Mouse (Mus musculus): Measurements from ENCODE around the gene Eri2. TPM values are rescaled to one million over a fixed set of nuclear protein-coding genes. Genes with fewer than 3 reads are reported as not detected.
A peak's percentile ranks its signal among the peaks of the same experiment; 100 is the strongest.

Gene Eri2
- polyA plus RNA-seq, 1 experiment from 2014 or later, result 29.7 TPM

- WGBS, result 95% methylated on average over 5 of the region's 5 CpGs
- no peak overlapping the region for H3K4me2 ChIP-seq
- no peaks in the 10 kb centered on the region for H3K9me3 ChIP-seq
- H3K4me3 ChIP-seq (replicated peaks), result no peak overlapping the region
- H3K4me1 ChIP-seq (replicated peaks), result no peaks in the 10 kb centered on the region
- no peaks in the 10 kb centered on the region for H3K27me3 ChIP-seq
- H3K9ac ChIP-seq (replicated peaks), result no peak overlapping the region
- peaks cover 62% of the 10 kb centered on the region for H3K36me3 ChIP-seq
- no peak overlapping the region for H3K27ac ChIP-seq
- ATAC-seq (ENCODE audit: insufficient number of reproducible peaks, insufficient read depth, low FRiP score, low TSS enrichment, low read depth), result no peak
These were observed 8.9 kb downstream of the Eri2 start for GRCm38 (mm10) chr7:119784908-119785307.

GRCm38 (mm10) chr7:119783453-119783852, 10.4 kb downstream of the Eri2 start:
- no peak for ATAC-seq (ENCODE audit: insufficient number of reproducible peaks, insufficient read depth, low FRiP score, low TSS enrichment, low read depth)
- Histone ChIP-seq H3K27me3 (no peaks in the 10 kb centered on the region), H3K4me3 (replicated peaks) (no peak overlapping the region), H3K36me3 (peaks cover 49% of the 10 kb centered on the region), H3K27ac (no peak overlapping the region), H3K4me2 (no peak overlapping the region), H3K4me1 (replicated peaks) (no peaks in the 10 kb centered on the region), H3K9me3 (no peaks in the 10 kb centered on the region), H3K9ac (replicated peaks) (no peak overlapping the region)
- WGBS, result 94% methylated on average over 2 of the region's 2 CpGs

DNA sequence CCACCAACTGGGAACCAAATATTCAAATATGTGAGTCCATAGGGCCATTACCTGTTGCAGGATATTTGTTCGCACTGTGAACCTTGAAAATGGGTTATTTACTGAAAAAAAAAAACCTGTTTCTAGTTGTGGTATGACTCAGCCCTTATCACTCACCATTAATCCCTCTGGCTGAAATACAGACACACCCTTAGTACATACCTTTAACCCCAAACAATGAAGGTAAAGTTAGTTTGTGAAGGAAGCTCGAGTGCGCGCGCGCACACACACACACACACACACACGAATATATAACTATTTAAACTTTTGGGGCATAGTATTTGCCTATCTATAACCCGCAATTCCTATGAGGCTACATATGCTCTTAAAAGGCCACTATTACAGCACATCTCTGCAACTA, 24.0 kb downstream of the Eri2 start:
- Histone ChIP-seq H3K27ac (no peak overlapping the region), H3K27me3 (no peaks in the 10 kb centered on the region), H3K36me3 (no peaks in the 10 kb centered on the region), H3K9me3 (no peaks in the 10 kb centered on the region), H3K9ac (replicated peaks) (no peak overlapping the region), H3K4me2 (no peak overlapping the region), H3K4me1 (replicated peaks) (no peaks in the 10 kb centered on the region), H3K4me3 (replicated peaks) (no peak overlapping the region)
- 95% methylated on average over 8 of the region's 8 CpGs for WGBS
- no peak for ATAC-seq (ENCODE audit: insufficient number of reproducible peaks, insufficient read depth, low FRiP score, low TSS enrichment, low read depth)

DNA sequence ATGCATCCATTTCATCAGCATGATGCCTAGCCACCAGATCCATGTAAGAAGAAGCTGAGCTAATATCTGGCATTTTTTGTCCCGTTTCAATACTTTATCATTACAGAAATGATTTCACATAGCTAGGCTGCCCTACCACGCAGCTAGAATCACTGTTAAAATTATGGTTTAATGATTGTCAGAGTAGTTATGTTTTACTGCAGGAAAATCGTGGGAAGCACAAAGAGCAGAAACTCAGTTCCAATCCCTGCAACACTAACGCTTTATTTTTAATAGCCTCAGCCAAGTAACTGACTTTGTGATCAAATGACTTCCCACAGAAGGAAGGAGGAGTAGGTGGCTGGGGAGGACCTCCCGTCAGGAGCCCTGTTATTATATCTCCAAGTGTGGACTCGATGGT, 26.9 kb downstream of the Eri2 start:
- no peak for ATAC-seq (ENCODE audit: insufficient number of reproducible peaks, insufficient read depth, low FRiP score, low TSS enrichment, low read depth)
- Histone ChIP-seq H3K9me3 (no peaks in the 10 kb centered on the region), H3K36me3 (no peaks in the 10 kb centered on the region), H3K4me2 (no peak overlapping the region), H3K4me1 (replicated peaks) (no peaks in the 10 kb centered on the region), H3K4me3 (replicated peaks) (no peak overlapping the region), H3K9ac (replicated peaks) (no peak overlapping the region), H3K27me3 (no peaks in the 10 kb centered on the region), H3K27ac (no peak overlapping the region)
- WGBS, result 74% methylated on average over 6 of the region's 6 CpGs

DNA sequence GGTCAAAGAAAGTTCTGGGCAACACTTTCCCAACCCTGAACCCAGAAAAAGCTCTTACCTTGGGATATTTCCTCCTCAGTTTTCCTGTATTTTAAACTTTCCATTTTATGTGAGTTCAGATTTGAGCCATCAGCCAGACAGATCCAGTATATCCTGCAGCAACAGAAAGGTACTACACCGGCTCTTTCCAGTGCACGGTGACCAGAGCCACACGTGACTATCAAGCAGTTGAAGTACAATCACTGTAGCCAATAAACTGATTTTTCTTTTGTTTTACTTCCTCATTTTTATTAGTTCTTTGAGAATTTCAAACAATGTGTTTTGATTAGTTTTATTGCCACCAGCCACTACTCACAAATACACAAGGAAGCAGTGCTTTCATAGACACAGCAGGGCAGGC, 29.5 kb downstream of the Eri2 start:
- Histone ChIP-seq H3K27me3 (no peaks in the 10 kb centered on the region), H3K4me1 (replicated peaks) (no peaks in the 10 kb centered on the region), H3K9ac (replicated peaks) (no peak overlapping the region), H3K27ac (no peak overlapping the region), H3K4me3 (replicated peaks) (no peak overlapping the region), H3K4me2 (no peak overlapping the region), H3K9me3 (no peaks in the 10 kb centered on the region), H3K36me3 (no peaks in the 10 kb centered on the region)
- ATAC-seq (ENCODE audit: insufficient number of reproducible peaks, insufficient read depth, low FRiP score, low TSS enrichment, low read depth), result no peak
- 88% methylated on average over 3 of the region's 3 CpGs for WGBS

DNA sequence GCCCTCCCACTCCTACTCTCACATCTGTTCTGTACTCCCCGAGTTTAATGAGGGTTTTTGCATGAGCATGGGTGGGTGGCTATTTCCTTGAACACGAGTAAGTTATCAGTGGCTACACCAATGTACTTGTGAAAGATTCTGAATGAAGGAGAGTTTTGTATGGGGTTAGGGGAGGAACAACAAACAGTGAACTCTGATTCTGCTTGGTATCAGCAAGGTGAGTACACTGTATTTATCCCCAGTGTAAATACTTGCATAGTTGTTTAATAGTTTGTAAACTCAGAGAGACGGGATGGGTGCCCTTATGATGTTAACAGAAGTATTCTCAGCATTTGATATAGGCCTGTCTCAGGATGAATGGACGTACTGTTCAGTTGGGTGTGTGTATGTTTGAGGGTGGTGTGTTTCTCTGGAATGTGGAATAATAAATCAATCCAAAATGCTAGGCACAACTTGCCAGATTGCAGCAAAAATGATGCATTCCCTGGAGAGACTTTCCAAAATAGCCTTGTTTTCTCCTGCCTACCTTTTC, 31.6 kb downstream of the Eri2 start:
- Histone ChIP-seq H3K4me3 (replicated peaks) (no peak overlapping the region), H3K9me3 (no peaks in the 10 kb centered on the region), H3K4me1 (replicated peaks) (no peaks in the 10 kb centered on the region), H3K36me3 (no peaks in the 10 kb centered on the region), H3K27me3 (no peaks in the 10 kb centered on the region), H3K9ac (replicated peaks) (no peak overlapping the region), H3K4me2 (no peak overlapping the region), H3K27ac (no peak overlapping the region)
- no peak for ATAC-seq (ENCODE audit: insufficient number of reproducible peaks, insufficient read depth, low FRiP score, low TSS enrichment, low read depth)
- 46% methylated on average over 4 of the region's 4 CpGs for whole genome bisulfite sequencing

DNA sequence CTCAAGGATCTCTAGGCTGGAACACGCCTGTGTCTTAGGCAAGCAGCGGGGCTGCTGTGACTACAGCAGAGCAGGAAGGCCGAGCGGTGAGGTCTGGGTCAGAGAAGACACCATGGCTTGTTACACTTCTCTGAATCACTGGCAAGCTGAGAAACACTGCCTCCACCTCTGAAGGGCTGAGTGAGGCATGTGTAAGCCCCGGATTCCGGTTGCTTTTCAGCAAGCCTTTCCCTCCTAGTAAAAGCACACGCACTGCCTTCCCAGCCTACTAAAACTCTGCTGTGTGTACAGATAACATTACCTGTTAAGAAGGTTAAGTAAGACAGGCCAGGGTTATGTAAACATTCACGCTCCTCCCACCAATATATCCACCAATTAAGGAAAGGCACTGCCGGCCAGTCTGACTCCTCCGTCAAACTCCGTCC, 33.3 kb downstream of the Eri2 start, which contains the start of gene Acsm3:
Gene Acsm3 (plus strand): TSS at position 397 of the 425 bp plus-strand sequence.
- Histone ChIP-seq H3K9me3 (no peaks in the 10 kb centered on the region), H3K4me3 (replicated peaks) (no peak within 1 kb of the TSS), H3K9ac (replicated peaks) (0 out of 2 replicates have a peak within 1 kb of the TSS, but pooled peaks have one; percentile 1), H3K27me3 (no peaks in the 10 kb centered on the region), H3K36me3 (no peaks in the 10 kb centered on the region), H3K4me2 (no peak within 1 kb of the TSS), H3K27ac (no peak within 1 kb of the TSS), H3K4me1 (replicated peaks) (no peaks in the 10 kb centered on the region)
- 44% methylated on average over 11 of the region's 11 CpGs for WGBS
- ATAC-seq (ENCODE audit: insufficient number of reproducible peaks, insufficient read depth, low FRiP score, low TSS enrichment, low read depth), result no peak

GRCm38 (mm10) chr7:119753696-119754095, 40.2 kb downstream of the Eri2 start:
- Histone ChIP-seq H3K9me3 (no peaks in the 10 kb centered on the region), H3K4me1 (replicated peaks) (no peaks in the 10 kb centered on the region), H3K36me3 (no peaks in the 10 kb centered on the region), H3K27me3 (no peaks in the 10 kb centered on the region), H3K27ac (no peak overlapping the region), H3K4me2 (no peak overlapping the region), H3K9ac (replicated peaks) (no peak overlapping the region), H3K4me3 (replicated peaks) (no peak overlapping the region)
- 87% methylated on average over 1 of the region's 1 CpGs for WGBS
- no peak for ATAC-seq (ENCODE audit: insufficient number of reproducible peaks, insufficient read depth, low FRiP score, low TSS enrichment, low read depth)

- Histone ChIP-seq H3K27me3 (no peaks in the 10 kb centered on the region), H3K4me3 (replicated peaks) (no peak overlapping the region), H3K27ac (no peak overlapping the region), H3K36me3 (no peaks in the 10 kb centered on the region), H3K9me3 (no peaks in the 10 kb centered on the region), H3K4me1 (replicated peaks) (no peaks in the 10 kb centered on the region), H3K4me2 (no peak overlapping the region), H3K9ac (replicated peaks) (no peak overlapping the region)
- ATAC-seq (ENCODE audit: insufficient number of reproducible peaks, insufficient read depth, low FRiP score, low TSS enrichment, low read depth), result no peak
- WGBS, result 63% methylated on average over 2 of the region's 2 CpGs
These were observed 43.9 kb downstream of the Eri2 start for GRCm38 (mm10) chr7:119749942-119750341.

DNA sequence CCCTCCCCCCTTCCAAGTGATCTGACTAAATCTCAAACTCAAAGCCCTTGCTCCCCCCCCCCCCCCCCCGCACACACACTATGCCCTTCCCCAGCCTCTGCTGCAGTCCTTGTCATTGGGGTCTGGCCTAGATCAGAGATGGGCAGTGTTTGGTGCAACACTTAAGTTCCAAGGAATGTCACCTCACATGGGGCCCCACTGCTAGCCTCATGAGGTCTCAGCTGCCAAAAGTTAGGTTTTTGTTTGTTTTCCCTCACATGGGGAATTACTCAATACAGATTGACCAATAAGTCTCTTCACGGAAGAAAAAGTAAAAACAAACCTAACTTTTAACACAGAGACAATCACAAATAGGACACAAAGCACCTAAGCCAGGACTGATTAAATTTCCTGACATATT, 45.1 kb downstream of the Eri2 start:
- no peak overlapping the region for H3K4me2 ChIP-seq

GRCm38 (mm10) chr7:119745869-119746268, 48.0 kb downstream of the Eri2 start:
- no peak overlapping the region for H3K4me2 ChIP-seq
- no peak for ATAC-seq (ENCODE audit: insufficient number of reproducible peaks, insufficient read depth, low FRiP score, low TSS enrichment, low read depth)
- no peak overlapping the region for H3K9ac ChIP-seq (replicated peaks)
- no peaks in the 10 kb centered on the region for H3K9me3 ChIP-seq
- no peaks in the 10 kb centered on the region for H3K36me3 ChIP-seq
- H3K4me1 ChIP-seq (replicated peaks), result no peaks in the 10 kb centered on the region
- WGBS, result 92% methylated on average over 1 of the region's 1 CpGs
- H3K27ac ChIP-seq, result no peak overlapping the region
- no peaks in the 10 kb centered on the region for H3K27me3 ChIP-seq
- no peak overlapping the region for H3K4me3 ChIP-seq (replicated peaks)

More for the DNA sequence above, 45.1 kb downstream of the Eri2 start:
- Histone ChIP-seq H3K4me3 (replicated peaks) (no peak overlapping the region), H3K27me3 (no peaks in the 10 kb centered on the region), H3K4me1 (replicated peaks) (no peaks in the 10 kb centered on the region), H3K9me3 (no peaks in the 10 kb centered on the region), H3K36me3 (no peaks in the 10 kb centered on the region), H3K9ac (replicated peaks) (no peak overlapping the region), H3K27ac (no peak overlapping the region)
- 70% methylated on average over 1 of the region's 2 CpGs for WGBS
- ATAC-seq (ENCODE audit: insufficient number of reproducible peaks, insufficient read depth, low FRiP score, low TSS enrichment, low read depth), result no peak

DNA sequence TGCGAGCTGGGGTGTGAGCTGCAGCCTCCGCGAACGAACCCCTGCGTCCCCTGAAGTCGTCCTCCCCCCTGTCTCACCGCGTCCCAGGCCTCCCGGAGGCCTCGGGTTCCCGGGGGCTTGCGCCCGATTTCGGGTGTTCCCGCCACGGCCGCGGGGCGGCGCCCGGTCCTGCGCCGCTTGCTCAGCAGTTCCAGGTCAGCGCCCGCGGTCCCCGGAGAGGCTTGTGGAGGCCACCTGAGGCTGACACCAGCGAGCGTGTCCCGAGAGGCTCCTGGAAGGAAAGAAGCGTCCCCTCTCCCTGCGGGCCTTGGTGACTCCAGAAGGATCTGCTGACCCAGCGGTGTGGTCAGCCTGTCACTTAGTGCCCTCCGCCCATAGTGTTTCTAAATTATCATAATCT, 49.5 kb downstream of the Eri2 start:
- Histone ChIP-seq H3K4me2 (peak overlapping the region; percentile 46), H3K4me3 (replicated peaks) (peak overlapping the region; percentile 15), H3K27ac (no peak overlapping the region), H3K9me3 (no peaks in the 10 kb centered on the region), H3K9ac (replicated peaks) (peak overlapping the region; percentile 34; the same call in 1 of the 2 replicates), H3K36me3 (no peaks in the 10 kb centered on the region), H3K4me1 (replicated peaks) (no peaks in the 10 kb centered on the region), H3K27me3 (no peaks in the 10 kb centered on the region)
- WGBS, result 6% methylated on average over 34 of the region's 34 CpGs
- no peak for ATAC-seq (ENCODE audit: insufficient number of reproducible peaks, insufficient read depth, low FRiP score, low TSS enrichment, low read depth)

Measured in limb, embryonic 12.5 days (tissue).